Mouse (Mus musculus): Measurements from ENCODE around the gene Cpne6.

Cpne6 gene

DNA sequence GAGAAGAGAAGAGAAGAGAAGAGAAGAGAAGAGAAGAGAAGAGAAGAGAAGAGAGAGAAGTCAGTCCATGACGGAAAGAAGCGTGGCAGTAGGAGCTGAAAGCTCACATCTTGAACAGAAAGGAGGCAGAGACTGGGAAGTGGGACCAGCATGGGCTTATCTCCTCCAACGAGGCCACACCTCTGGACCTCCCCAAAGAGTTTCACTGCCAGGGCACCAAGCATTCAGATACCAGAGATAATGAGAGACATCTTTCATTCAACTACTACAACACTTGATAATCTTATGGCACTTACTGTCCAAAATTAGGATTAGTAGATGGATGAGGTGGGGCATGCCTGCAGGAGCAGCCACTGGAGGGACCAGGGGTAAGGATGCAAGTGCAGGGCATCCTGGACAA lies 45.5 kb downstream of the Cpne6 start:
- no peak for DNase-seq (ENCODE audit: low read depth)

DNA sequence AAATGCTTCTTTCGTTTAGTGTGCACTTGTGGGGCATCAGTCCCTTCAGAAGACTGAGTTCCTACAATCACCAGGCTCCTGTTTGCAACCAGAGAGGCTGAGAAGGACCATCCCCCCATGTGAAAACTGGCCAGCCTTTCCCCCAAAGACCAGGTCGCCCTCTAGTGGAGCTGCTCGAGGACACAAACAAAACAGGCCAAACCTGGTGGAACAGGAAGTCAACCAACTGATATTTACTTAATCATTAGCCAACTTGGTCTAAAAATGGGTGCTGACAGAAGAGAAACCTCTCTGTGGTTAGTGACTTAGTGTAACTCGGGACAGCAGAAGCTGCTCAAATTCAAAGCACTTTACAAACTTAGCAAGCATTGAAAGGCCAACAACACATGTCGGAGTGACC lies 46.8 kb downstream of the Cpne6 start:
- DNase-seq (ENCODE audit: low read depth), result peak; percentile 70

DNA sequence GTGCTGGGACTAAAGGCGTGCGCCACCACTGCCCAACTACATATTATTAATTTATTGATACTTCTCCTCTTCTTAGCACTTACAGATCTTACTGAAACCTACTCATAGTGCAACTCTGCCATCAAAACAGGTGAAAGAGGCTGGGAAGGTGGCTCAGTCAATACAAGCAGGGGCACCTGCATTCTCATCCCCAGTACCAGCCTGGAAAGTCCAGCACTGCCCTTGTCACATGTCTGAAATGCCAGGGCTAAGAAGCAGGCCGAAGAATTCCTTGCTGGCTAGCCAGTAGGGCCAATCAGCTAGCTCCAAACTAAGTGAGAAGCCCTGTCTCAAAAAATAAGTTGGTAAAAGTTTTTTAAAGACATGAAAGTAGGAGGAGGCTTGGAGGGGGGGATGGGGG lies 47.3 kb downstream of the Cpne6 start:
- no peak for DNase-seq (ENCODE audit: low read depth)

DNA sequence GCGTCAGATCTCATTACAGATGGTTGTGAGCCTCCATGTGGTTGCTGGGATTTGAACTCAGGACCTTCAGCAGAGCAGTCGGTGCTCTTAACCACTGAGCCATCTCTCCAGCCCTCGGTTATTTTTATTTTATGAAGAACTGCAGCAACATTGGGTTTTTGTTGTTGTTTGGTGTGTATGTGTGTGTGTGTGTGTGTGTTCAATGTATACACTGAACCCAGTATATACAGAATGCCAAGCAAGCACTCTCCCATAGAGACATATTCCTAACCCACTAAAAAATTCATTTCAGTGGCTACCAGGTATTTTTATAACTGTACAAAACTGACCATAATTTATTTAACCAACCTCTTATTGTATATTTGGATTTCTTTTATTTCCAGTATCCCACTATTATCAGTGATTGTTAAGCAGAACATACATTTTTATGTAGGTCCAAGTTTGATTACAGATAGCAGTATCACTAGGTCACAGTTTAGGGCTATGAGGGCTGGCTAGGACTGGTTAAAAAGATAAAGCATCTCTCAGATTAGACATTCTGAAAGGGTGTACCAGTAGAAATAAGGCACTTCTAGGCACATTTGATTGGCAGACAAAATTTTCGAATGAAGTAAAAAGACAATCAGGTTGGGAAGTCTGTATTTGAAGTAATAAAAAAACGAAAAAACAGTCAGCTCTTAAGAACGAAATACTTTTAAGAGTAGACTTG lies 48.6 kb downstream of the Cpne6 start:
- DNase-seq (ENCODE audit: low read depth), result peak; percentile 70

DNA sequence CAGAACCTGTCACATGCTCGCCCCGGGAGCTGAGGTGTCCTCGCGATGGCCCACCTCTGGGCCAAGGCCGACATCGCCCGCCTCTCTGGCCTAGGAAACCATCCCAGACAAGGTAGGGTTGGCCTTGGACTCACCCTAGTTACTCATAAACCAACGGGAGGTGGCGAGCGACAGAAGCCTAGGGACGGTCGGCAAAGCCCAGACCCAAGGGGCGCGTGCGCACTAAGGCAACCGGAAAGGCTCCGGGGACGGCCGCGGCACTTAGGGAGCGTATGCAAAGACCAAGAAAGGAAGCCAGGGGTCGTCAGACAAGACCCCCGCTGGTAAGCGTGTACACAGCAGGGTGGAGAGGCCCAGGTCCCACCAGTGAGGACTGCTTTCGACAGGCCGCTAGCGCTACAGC lies 49.6 kb downstream of the Cpne6 start, which contains the start of gene Dcaf11:
Gene Dcaf11, plus strand, starts transcription at position 208 of the 403 bp plus-strand sequence.
- peak; percentile 78 for DNase-seq (ENCODE audit: low read depth)

DNA sequence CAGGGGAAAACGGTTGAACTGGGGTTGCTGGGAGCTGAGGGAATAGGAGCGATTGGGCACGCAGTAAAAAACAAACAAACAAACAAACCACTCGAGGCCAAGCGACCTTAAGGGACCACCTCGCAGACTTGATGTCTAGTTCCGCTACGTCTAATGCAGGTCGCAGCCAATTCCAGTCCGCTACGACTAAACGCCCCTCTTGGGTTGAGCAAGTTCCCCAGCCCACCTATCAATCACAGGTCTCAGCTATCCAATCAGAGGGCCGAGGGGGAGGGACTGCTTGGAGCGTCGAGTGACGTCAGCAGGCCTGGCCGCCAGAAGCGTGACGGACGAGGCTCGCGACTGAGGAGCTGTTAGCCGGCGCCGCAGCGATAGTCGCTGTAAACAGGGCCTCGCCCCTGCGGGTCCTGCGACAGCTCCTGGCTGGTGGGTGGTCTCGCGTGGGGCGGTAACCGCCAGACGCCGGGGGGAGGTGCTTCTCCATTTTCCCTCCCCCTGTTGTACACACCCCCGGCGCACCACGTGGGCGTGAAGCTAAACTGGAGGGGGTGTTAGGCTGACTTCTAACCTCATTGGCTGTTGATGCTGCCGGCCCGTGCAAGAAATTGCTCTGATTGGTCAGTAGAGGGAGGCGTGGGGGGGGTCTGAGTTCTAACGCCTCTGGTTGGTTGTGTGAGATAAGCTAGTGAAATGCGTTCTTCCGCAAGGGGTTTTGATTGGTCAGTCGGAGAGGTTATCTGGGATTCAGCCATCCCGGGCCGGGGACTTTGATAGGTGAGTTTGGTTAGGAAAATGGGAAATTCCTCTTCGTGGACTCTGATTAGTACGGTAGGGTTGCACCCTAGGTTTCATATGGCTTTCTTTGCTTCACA lies 50.2 kb downstream of the Cpne6 start, which contains the start of gene A730061H03Rik:
Gene A730061H03Rik, minus strand, starts transcription at position 205 of the 872 bp plus-strand sequence.
- peak; percentile 98 for DNase-seq (ENCODE audit: low read depth)

DNA sequence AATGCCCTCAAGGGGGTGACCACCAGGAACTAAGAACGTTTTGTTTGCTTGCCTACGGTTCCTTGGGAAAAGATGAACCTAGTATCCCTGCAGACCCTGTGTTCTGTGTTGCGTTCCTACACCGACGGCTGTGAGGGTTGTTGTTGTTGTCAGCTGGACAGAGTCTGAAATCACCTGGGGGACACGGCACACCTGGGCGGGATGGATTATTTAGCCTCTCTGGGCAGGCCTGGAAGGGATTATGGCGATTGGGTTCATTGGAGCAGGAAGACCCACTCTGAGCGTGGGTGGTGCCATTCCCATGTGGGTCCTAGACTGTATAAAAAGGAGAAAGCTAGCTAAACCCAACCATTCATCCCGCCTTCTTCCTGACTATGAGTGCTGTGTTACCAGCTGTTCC lies 51.6 kb downstream of the Cpne6 start:
- DNase-seq (ENCODE audit: low read depth), result no peak

DNA sequence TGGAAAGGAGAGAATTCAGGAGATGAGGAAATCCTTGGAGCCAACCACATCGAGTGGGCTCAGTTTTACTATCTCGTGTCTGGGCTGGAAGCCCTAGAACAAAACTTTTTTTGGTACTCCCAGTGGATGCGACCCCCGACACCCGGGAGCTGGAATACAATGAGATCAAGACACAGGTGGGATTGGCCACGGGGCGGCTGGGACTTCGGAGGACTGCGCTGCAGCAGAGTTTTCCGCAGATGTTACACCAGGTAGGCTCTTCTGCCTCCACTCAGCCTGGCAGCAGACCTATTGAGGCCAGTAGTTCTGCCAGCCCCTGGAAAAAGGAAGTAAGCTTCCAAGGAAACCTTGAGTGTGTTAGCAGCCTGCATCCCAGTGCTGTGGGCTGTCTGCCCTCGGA lies 53.0 kb downstream of the Cpne6 start:
- DNase-seq (ENCODE audit: low read depth), result no peak

DNA sequence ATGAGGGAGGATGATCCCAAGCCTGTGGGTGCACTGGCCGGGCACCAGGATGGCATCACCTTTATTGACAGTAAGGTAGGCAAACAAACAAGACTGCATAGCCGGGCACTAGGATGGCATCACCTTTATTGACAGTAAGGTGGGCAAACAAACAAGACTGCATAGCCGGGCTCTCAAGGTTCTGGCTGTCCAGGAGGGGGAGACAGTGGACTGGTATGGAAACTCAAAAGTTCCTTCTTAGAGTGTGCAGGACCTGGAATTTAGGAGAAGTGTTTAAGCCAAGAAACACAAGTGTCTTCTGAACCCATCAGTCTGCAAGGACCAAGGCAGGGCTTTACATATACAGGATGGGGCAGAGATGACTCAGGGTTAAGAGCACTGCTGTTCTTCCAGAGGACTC lies 55.5 kb downstream of the Cpne6 start:
- no peak for DNase-seq (ENCODE audit: low read depth)
